Mouse (Mus musculus): ENCODE data around the gene Chd4.
A peak's percentile ranks its signal among the peaks of the same experiment; 100 is the strongest.

DNA sequence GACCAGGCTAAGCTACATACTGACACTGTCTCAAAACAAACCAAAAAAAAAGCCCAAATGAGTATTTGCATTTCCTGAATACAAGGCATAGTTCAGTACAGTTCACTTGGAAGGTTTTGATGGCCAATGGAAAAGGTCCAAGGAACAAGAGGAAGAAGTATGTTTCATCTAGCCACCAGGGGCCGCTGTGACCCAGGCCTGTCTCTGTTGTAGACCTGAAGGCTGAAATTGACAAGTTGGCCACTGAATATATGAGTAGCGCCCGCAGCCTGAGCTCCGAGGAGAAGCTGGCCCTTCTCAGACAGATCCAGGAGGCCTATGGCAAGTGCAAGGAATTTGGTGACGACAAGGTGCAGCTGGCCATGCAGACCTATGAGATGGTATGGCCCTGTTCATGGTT, 49.1 kb upstream of the Chd4 start:
- TF ChIP-seq CTCF (conservative IDR thresholded peaks at IDR 0.05; ENCODE audit: low read length) (peak; percentile 83), POU5F1 (IDR thresholded peaks at IDR 0.05; ENCODE audit: borderline replicate concordance, low read length) (no peak), NANOG (IDR thresholded peaks at IDR 0.05; ENCODE audit: borderline replicate concordance, low read length) (no peak)
